Mouse (Mus musculus) forebrain, embryonic 15.5 days (tissue): ENCODE measurements around the gene Tmem72. TPM values are rescaled to one million over a fixed set of nuclear protein-coding genes. Genes with fewer than 3 reads are reported as not detected.
A peak's percentile ranks its signal among the peaks of the same experiment; 100 is the strongest.

Source experiments
- ATAC-seq: fragments of 200-750 bp; cut with Nextera tagmentation; replicated peaks from 2 replicates; pipeline ENCODE4 v1.8.0; 2017; ENCODE audit warnings: mild to moderate bottlenecking, moderate TSS enrichment, moderate library complexity
- H3K27ac ChIP-seq: fragments of 300-500 bp; sonication (generic); replicated peaks from 2 replicates; pipeline ENCODE4 v1.5.1; 2015; ENCODE audit warnings: mild to moderate bottlenecking, inconsistent platforms
- H3K27me3 ChIP-seq: fragments of 300-500 bp; sonication (generic); 2 replicates; pipeline ENCODE4 v1.6.1; 2015; ENCODE audit warnings: inconsistent platforms
- H3K36me3 ChIP-seq: fragments of 300-500 bp; sonication (generic); 2 replicates; pipeline ENCODE4 v1.6.1; 2015; ENCODE audit warnings: mild to moderate bottlenecking, inconsistent platforms
- H3K4me1 ChIP-seq: fragments of 300-500 bp; sonication (generic); 2 replicates; pipeline ENCODE4 v1.6.1; 2015; ENCODE audit warnings: inconsistent platforms
- H3K4me2 ChIP-seq: fragments of 300-500 bp; sonication (generic); replicated peaks from 2 replicates; pipeline ENCODE4 v1.6.1; 2015; ENCODE audit warnings: mild to moderate bottlenecking, inconsistent platforms
- H3K4me3 ChIP-seq: fragments of 300-500 bp; sonication (generic); 2 replicates; pipeline ENCODE4 v1.5.1; 2015; ENCODE audit warnings: mild to moderate bottlenecking, inconsistent platforms
- H3K9ac ChIP-seq: fragments of 300-500 bp; sonication (generic); replicated peaks from 2 replicates; pipeline ENCODE4 v1.6.1; 2015; ENCODE audit warnings: mild to moderate bottlenecking, inconsistent platforms
- H3K9me3 ChIP-seq: fragments of 300-500 bp; sonication (generic); 2 replicates; pipeline ENCODE4 v1.6.1; 2016; ENCODE audit warnings: inconsistent platforms
- WGBS: fragments of 180-500 bp; shearing (Covaris S2); methylation state at CpG from one replicate; pipeline ENCODE4 v1.1.7; 2015; ENCODE audit warnings: mixed read lengths; 5-methylcytosine and 5-hydroxymethylcytosine counted together
- polyA plus RNA-seq: library from polyadenylated mRNA; unstranded; fragments of >200 nt; fragmentation: Nextera tagmentation; extraction: Ambion mirVana; gene quantifications from 2 replicates; pipeline ENCODE4 v1.2.1, GENCODE M21; 2015

Gene Tmem72
- polyA plus RNA-seq, 1 experiment from 2014 or later: 1.4 TPM

DNA sequence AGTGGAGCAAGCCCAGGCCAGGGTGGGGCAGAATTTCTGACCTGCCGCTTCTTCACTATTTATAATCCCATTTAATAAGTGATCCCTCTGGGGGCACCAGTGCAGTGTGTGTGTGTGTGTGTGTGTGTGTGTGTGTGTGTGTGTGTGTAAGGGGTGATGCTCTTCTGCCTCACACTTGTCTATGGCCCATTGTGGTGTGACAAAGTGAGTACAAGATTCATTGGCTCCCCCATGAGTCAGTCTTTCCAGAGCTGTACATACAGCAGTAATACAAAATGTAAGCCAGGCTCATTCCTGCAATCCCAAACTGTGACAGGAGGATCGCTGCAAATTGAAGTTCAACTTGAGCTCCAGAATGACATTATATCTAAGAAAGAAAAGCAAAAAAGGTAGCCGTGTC is 51.9 kb downstream of the Tmem72 start:
- 83% methylated on average over 3 of the region's 3 CpGs for WGBS

DNA sequence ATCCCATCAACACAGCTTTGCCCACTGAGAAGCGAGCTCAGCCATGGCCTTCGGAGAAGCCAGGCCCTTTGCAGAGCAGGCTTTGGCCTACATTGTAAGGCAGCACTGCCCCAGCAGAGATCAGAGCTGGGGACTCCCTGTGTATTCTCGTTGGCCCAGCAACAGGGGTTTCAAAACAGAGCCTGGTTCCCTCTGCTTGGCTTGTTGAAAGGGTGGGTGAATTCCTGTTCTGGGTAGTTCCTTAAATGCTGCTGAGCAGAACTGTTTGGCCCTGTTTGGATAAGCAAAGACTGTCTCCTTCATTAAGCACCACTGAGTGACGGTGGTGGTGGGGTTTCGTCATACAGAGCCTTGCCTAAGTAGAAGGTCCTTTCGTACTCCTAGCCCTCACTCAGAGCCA is 52.7 kb downstream of the Tmem72 start:
- no peak overlapping the region for H3K9ac ChIP-seq
- no peak overlapping the region for H3K4me2 ChIP-seq
- no peak overlapping the region for H3K27ac ChIP-seq
- peaks cover 14% of the 10 kb centered on the region for H3K4me1 ChIP-seq
- H3K27me3 ChIP-seq: no peaks in the 10 kb centered on the region
- 82% methylated on average over 6 of the region's 6 CpGs for WGBS
- H3K36me3 ChIP-seq: no peaks in the 10 kb centered on the region
- no peak overlapping the region for H3K4me3 ChIP-seq
- no peak for ATAC-seq
- no peaks in the 10 kb centered on the region for H3K9me3 ChIP-seq

More for the DNA sequence above, 51.9 kb downstream of the Tmem72 start:
- no peak overlapping the region for H3K9ac ChIP-seq
- H3K27ac ChIP-seq: no peak overlapping the region
- H3K27me3 ChIP-seq: no peaks in the 10 kb centered on the region
- H3K4me2 ChIP-seq: no peak overlapping the region
- ATAC-seq: no peak
- H3K4me3 ChIP-seq: no peak overlapping the region
- H3K36me3 ChIP-seq: no peaks in the 10 kb centered on the region
- H3K9me3 ChIP-seq: no peaks in the 10 kb centered on the region
- H3K4me1 ChIP-seq: peaks cover 16% of the 10 kb centered on the region

DNA sequence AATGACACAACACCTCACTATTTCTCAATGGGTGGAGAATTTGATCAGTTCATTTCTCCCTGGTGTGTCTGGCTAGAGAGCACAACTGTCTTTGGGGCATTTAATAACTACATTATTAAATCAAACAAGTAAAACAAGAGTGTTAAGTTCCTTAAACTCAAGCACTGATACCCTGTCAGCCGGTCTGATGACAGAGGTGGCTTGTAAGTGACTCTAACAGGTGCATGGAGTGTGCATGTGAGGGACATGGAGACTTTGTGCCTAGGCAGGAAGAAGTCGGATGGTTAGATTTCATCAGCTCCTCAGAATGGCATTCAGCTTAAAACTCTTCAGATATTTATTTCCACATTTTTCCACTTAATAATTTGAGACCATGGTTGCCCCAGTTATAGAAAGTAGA is 53.3 kb downstream of the Tmem72 start:
- Histone ChIP-seq H3K4me3 (no peak overlapping the region), H3K36me3 (no peaks in the 10 kb centered on the region), H3K27me3 (no peaks in the 10 kb centered on the region), H3K4me1 (peaks cover 14% of the 10 kb centered on the region), H3K9ac (no peak overlapping the region), H3K27ac (no peak overlapping the region), H3K9me3 (no peaks in the 10 kb centered on the region), H3K4me2 (no peak overlapping the region)
- 88% methylated on average over 2 of the region's 2 CpGs for WGBS
- ATAC-seq: no peak

DNA sequence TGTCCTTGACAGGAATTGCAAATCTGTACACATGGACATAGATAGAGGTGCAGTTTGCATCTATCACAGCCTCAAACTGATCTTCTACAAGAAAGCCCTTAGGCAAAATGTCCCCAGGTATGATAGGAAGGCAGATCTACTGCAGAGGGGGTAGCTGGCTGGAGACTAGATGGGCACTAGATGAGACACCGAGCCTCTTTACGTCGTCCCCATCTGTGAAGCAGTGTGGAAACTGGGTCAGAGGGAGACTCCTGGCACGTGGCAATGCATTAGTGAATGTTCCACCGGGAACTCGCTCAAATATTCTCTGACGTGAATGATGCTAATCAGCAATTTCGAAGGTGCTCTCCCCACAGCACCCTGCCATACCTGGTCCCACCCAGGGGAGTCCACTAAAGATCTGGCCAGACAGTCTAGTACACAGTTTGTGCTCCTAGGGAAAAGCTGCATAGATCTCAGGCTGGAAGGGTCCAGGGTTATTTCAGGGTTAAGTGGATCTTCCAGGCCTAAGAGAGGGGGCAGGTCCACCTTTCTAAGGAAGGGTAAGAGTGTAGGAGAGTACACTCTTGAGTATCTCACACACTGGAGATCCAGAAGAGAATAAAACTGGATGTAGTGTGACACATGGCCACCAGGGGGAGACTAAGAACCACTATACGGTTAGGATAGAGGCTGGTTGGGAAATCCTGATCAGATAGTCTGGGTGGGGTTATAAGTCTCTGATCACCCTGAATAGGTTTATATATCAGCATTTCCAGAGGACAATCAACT is 62.8 kb downstream of the Tmem72 start:
- H3K9me3 ChIP-seq: no peaks in the 10 kb centered on the region
- H3K4me3 ChIP-seq: no peak overlapping the region
- H3K4me2 ChIP-seq: no peak overlapping the region
- H3K4me1 ChIP-seq: no peaks in the 10 kb centered on the region
- H3K27me3 ChIP-seq: no peaks in the 10 kb centered on the region
- no peak overlapping the region for H3K27ac ChIP-seq
- no peaks in the 10 kb centered on the region for H3K36me3 ChIP-seq
- WGBS: 64% methylated on average over 9 of the region's 9 CpGs
- peak; percentile 90 for ATAC-seq
- H3K9ac ChIP-seq: no peak overlapping the region

DNA sequence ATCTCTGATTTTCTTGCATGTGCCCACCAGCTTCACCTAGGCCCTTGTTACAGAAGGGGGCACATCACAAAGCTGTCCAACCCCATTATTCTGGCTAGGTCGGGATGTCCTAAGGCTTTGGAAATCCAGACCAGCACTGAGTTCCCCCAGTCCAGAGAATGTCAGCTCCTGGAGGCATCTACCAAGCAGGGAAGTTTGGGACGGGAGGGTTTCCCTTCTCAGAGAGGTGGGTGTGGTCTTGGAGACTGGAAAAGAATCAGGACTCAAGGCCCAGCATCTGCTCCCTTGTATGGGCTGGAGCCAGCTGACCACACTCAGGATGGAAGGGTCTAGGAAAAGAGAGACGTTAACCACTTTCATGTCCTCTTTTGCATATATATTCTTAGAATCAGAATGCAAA is 63.5 kb downstream of the Tmem72 start:
- Histone ChIP-seq H3K4me2 (no peak overlapping the region), H3K27me3 (no peaks in the 10 kb centered on the region), H3K4me3 (no peak overlapping the region), H3K4me1 (no peaks in the 10 kb centered on the region), H3K9me3 (no peaks in the 10 kb centered on the region), H3K27ac (no peak overlapping the region), H3K36me3 (no peaks in the 10 kb centered on the region), H3K9ac (no peak overlapping the region)
- 75% methylated on average over 3 of the region's 3 CpGs for WGBS
- no peak for ATAC-seq

DNA sequence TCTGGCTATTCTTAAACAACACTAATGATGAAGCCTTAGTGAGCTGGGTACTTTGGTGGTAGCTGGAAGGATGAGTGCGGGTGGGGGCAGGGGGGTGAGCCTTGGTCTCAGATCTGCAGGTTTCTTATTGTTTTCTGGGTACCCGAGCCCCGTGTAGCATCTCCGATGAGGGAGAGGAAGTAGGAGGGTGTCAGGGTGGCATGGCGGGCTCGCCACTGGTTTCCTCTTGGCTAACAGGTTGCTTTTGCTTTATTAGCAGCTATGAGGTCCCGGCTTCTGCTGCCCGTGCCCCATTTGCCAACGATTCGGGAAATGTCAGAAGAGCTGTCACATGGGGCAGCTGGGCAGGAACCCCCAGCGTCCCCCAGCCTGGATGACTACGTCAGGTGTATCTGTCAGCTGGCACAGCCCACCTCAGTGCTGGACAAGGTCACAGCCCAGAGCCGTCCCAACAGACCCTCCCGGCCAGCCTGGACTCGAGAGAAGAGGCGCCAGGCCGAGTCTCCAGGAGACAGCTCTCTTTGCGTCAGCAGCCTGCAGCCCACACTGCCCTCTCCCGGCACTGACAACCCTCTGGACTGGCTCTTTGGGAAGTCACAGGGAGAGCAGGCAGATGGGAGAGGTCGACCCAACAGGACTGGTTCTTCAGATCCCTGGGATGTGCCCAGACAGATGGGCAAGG is 65.1 kb downstream of the Tmem72 start:
- WGBS: 82% methylated on average over 20 of the region's 20 CpGs
- no peak overlapping the region for H3K4me2 ChIP-seq
- no peak overlapping the region for H3K9ac ChIP-seq
- H3K4me3 ChIP-seq: no peak overlapping the region
- H3K4me1 ChIP-seq: no peaks in the 10 kb centered on the region
- no peaks in the 10 kb centered on the region for H3K36me3 ChIP-seq
- no peak overlapping the region for H3K27ac ChIP-seq
- H3K27me3 ChIP-seq: no peaks in the 10 kb centered on the region
- ATAC-seq: no peak
- no peaks in the 10 kb centered on the region for H3K9me3 ChIP-seq

DNA sequence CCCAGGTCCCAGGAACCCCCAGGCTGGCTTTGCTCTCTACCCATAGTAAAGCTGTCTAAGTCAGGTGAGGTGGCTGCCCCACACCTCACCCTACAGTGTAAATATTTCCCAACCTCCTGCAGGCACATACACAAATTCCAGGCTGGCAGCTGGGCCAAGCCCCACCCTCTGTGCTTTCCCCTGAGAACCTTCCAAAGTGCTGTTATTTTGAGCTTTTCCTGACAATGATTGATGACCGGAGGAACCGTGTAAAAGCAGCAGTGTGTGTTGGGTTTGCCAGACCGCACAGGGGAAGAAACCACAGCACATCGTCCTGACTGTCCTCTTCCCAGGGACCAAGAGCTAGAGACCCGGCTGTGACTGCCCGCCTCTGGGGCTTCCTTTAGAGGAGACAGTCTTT is 66.3 kb downstream of the Tmem72 start, which contains the start of gene Depp1:
Gene Depp1, plus strand, starts transcription at position 204 of the 400 bp plus-strand sequence.
- Histone ChIP-seq H3K27me3 (no peaks in the 10 kb centered on the region), H3K4me3 (no peak within 1 kb of the TSS), H3K9me3 (no peaks in the 10 kb centered on the region), H3K36me3 (no peaks in the 10 kb centered on the region), H3K9ac (no peak within 1 kb of the TSS), H3K27ac (no peak within 1 kb of the TSS), H3K4me2 (no peak within 1 kb of the TSS), H3K4me1 (no peaks in the 10 kb centered on the region)
- 72% methylated on average over 6 of the region's 6 CpGs for WGBS
- ATAC-seq: no peak

DNA sequence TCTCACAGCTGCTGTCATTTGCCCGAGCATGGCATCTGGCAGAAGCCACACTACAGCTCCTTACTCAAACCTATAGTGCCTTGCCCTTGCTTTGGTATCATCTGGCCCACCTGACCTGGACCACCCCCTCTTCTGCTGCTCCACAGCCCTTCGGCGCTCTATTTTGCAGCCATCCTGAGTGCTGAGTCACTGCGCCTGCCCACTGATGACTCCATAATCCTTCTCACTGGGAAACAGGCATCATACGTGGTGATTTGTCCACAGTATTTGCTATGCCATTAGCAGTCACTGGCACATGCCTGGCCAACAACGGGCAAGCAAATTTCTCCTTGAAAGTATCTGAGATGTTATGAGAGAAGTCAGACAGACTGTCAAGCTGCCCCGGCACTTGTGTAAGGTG is 66.9 kb downstream of the Tmem72 start:
- H3K4me1 ChIP-seq: no peaks in the 10 kb centered on the region
- H3K9me3 ChIP-seq: no peaks in the 10 kb centered on the region
- H3K9ac ChIP-seq: no peak overlapping the region
- WGBS: 93% methylated on average over 7 of the region's 7 CpGs
- H3K27me3 ChIP-seq: no peaks in the 10 kb centered on the region
- H3K36me3 ChIP-seq: no peaks in the 10 kb centered on the region
- H3K4me3 ChIP-seq: no peak overlapping the region
- no peak overlapping the region for H3K4me2 ChIP-seq
- ATAC-seq: no peak
- H3K27ac ChIP-seq: no peak overlapping the region

DNA sequence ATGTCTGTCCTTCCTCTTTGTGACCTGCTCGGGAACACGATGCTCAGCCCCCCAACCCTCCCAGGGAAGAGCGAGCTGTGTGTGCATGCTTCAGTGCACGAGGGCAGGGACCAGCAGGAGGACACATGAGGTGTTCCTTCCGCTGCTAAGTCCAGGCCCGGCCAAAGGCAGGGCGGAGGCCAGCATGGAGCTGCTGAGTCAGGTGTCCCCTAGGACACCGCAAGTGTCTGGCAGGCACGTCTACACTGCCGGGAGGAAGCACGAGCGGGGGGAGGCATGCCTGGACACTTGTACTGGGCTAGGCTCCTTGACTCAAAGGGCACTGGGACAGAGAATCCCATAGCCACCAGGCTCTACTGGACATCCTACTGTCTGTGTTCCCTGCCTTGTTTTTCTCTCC is 69.0 kb downstream of the Tmem72 start:
- no peak for ATAC-seq
- Histone ChIP-seq H3K4me2 (no peak overlapping the region), H3K27ac (no peak overlapping the region), H3K4me1 (no peaks in the 10 kb centered on the region), H3K9ac (no peak overlapping the region), H3K27me3 (no peaks in the 10 kb centered on the region), H3K4me3 (no peak overlapping the region), H3K36me3 (no peaks in the 10 kb centered on the region), H3K9me3 (no peaks in the 10 kb centered on the region)
- 84% methylated on average over 12 of the region's 12 CpGs for WGBS

DNA sequence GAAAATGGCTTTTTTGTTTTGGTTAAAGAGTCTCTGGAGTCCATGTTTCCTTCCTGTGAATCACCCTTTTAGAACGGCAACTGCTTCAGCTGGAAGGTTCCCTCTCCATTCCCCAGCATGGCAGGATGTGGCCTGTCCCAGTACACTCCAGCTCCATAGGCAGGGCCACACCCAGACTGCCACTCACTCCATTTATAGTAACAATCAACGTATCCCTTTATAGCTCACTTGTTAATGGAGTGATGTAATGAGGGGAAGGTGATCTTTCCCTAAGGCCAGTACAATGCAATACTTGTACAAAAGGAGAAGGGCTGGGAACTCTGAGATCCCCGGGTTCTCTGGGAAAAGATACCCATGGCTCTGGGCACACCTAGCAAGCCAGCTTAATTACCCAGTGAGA is 72.4 kb downstream of the Tmem72 start:
- Histone ChIP-seq H3K4me3 (no peak overlapping the region), H3K27me3 (no peaks in the 10 kb centered on the region), H3K9ac (no peak overlapping the region), H3K4me2 (no peak overlapping the region), H3K27ac (no peak overlapping the region), H3K9me3 (no peaks in the 10 kb centered on the region), H3K36me3 (no peaks in the 10 kb centered on the region), H3K4me1 (no peaks in the 10 kb centered on the region)
- ATAC-seq: no peak
- WGBS: 62% methylated on average over 3 of the region's 3 CpGs

DNA sequence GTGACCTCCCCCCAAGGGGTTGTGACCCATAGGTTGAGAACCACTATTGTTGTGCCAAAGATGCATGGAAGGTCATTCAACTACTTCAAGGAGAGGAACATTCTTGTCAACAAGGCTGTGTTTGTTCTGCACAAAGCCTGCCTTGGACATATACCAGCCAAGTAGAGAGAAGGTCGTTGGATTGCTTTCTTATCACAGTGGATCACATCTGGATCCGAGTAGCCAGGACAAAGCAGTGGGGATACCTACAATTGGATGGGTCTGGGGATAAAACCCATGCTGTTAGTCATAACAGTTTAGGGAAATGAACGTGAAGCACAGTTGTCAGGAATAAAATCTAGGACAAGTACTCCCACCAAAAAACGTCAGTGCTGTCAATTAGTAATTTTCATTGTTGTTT is 72.8 kb downstream of the Tmem72 start:
- Histone ChIP-seq H3K4me3 (no peak overlapping the region), H3K27ac (no peak overlapping the region), H3K27me3 (no peaks in the 10 kb centered on the region), H3K9me3 (no peaks in the 10 kb centered on the region), H3K36me3 (no peaks in the 10 kb centered on the region), H3K4me2 (no peak overlapping the region), H3K4me1 (no peaks in the 10 kb centered on the region), H3K9ac (no peak overlapping the region)
- 77% methylated on average over 4 of the region's 4 CpGs for WGBS
- no peak for ATAC-seq

DNA sequence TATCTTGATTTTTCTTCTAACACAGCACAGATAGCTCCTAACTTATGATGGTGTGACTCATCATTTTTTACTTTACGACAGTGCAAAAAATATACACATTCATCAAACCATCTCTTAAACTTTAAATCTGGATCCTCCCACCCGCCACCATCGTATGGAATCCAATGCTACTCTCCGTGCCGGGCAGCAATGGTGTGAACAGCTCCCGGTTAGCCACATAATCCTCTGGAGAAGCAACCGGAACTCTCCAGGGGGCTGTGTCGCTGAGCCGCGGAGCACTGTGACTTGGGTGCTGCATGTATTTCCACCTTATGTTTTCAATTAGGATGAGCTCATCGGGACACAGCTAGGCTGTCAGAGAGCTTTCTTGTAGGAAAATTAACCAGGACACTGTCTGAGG is 73.8 kb downstream of the Tmem72 start:
- H3K4me3 ChIP-seq: no peak overlapping the region
- H3K9me3 ChIP-seq: no peaks in the 10 kb centered on the region
- H3K36me3 ChIP-seq: no peaks in the 10 kb centered on the region
- no peak overlapping the region for H3K4me2 ChIP-seq
- ATAC-seq: no peak
- no peak overlapping the region for H3K27ac ChIP-seq
- no peaks in the 10 kb centered on the region for H3K4me1 ChIP-seq
- H3K9ac ChIP-seq: no peak overlapping the region
- no peaks in the 10 kb centered on the region for H3K27me3 ChIP-seq
- 91% methylated on average over 11 of the region's 11 CpGs for WGBS

DNA sequence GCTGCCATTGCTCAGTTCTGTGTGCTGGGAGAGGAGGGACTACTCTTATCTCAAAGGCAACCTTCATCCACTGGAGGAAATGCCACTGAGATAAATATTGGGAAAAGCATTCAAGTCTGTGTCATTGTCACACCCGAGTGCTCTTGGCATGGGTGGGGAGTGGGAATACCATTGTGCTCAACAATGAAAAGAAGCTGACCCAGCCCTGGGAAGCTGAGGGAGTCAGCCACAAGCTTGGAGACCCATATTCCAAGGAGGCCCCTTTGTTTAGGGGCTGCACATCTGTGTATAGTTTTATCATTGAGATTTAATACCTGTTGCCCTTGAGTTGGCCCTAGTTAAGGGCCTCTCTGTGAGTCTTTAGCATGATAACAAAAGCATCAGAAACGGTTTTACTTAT is 77.0 kb downstream of the Tmem72 start:
- no peaks in the 10 kb centered on the region for H3K4me1 ChIP-seq
- no peak for ATAC-seq
- no peak overlapping the region for H3K4me3 ChIP-seq
- H3K9ac ChIP-seq: no peak overlapping the region
- no peaks in the 10 kb centered on the region for H3K27me3 ChIP-seq
- H3K27ac ChIP-seq: no peak overlapping the region
- 70% methylated on average over 2 of the region's 2 CpGs for WGBS
- no peaks in the 10 kb centered on the region for H3K9me3 ChIP-seq
- no peaks in the 10 kb centered on the region for H3K36me3 ChIP-seq
- no peak overlapping the region for H3K4me2 ChIP-seq
